Mouse (Mus musculus) midbrain, embryonic 16.5 days (tissue): ENCODE data around the gene Ifrd1. TPM values are rescaled to one million over a fixed set of nuclear protein-coding genes. Genes with fewer than 3 reads are reported as not detected.
A peak's percentile ranks its signal among the peaks of the same experiment; 100 is the strongest.
"Not testable (repeated sequence)": the region's sequence is repeated elsewhere in the genome, so short reads cannot be mapped to it uniquely, and the experiment has no call there.

Experiments used
- ATAC-seq: fragments of 200-750 bp; cut with Nextera tagmentation; 2 replicates; pipeline ENCODE4 v1.8.0; 2017; ENCODE audit warnings: moderate TSS enrichment
- H3K27ac ChIP-seq: fragments of 300-500 bp; sonication (generic); 2 replicates; pipeline ENCODE4 v1.5.1; 2014; ENCODE audit warnings: mild to moderate bottlenecking, low read length, mixed read lengths
- H3K27me3 ChIP-seq: fragments of 300-500 bp; sonication (generic); 2 replicates; pipeline ENCODE4 v1.6.1; 2014; ENCODE audit warnings: low read depth, low read length, mixed read lengths; ENCODE audit not compliant: control insufficient read depth, insufficient read depth
- H3K36me3 ChIP-seq: fragments of 300-500 bp; sonication (generic); 2 replicates; pipeline ENCODE4 v1.6.1; 2014; ENCODE audit warnings: mild to moderate bottlenecking, low read length, moderate library complexity, mixed read lengths; ENCODE audit not compliant: control insufficient read depth, insufficient read depth
- H3K4me1 ChIP-seq: fragments of 300-500 bp; sonication (generic); 2 replicates; pipeline ENCODE4 v1.6.1; 2014; ENCODE audit warnings: mild to moderate bottlenecking, low read length, mixed read lengths; ENCODE audit not compliant: control insufficient read depth, insufficient read depth
- H3K4me2 ChIP-seq: fragments of 300-500 bp; sonication (generic); 2 replicates; pipeline ENCODE4 v1.6.1; 2014; ENCODE audit warnings: mild to moderate bottlenecking, low read length, mixed read lengths
- H3K4me3 ChIP-seq: fragments of 300-500 bp; sonication (generic); 2 replicates; pipeline ENCODE4 v1.5.1; 2014; ENCODE audit warnings: low read depth, mild to moderate bottlenecking, low read length, moderate library complexity, mixed read lengths
- H3K9ac ChIP-seq: fragments of 300-500 bp; sonication (generic); 2 replicates; pipeline ENCODE4 v1.6.1; 2014; ENCODE audit warnings: low read depth, low read length, mixed read lengths
- H3K9me3 ChIP-seq: fragments of 300-500 bp; sonication (generic); replicated peaks from 2 replicates; pipeline ENCODE4 v1.6.1; 2014; ENCODE audit warnings: mild to moderate bottlenecking, low read length, mixed read lengths; ENCODE audit not compliant: control insufficient read depth, poor library complexity, severe bottlenecking
- WGBS: fragments of 180-500 bp; shearing (Covaris S2); extraction: QIAGEN DNeasy Blood & Tissue Kit; methylation state at CpG from one replicate; pipeline ENCODE4 v1.1.7; 2014; 5-methylcytosine and 5-hydroxymethylcytosine counted together
- polyA plus RNA-seq: library from polyadenylated mRNA; unstranded; fragments of >200 nt; fragmentation: Nextera tagmentation; extraction: Ambion mirVana; gene quantifications from 2 replicates; pipeline ENCODE4 v1.2.1, GENCODE M21; 2015

The Ifrd1 gene
- polyA plus RNA-seq, 1 experiment from 2014 or later = 181 TPM

- no peak for ATAC-seq
- H3K9ac ChIP-seq = no peak overlapping the region
- no peak overlapping the region for H3K27ac ChIP-seq
- H3K4me1 ChIP-seq = no peaks in the 10 kb centered on the region
- no peaks in the 10 kb centered on the region for H3K9me3 ChIP-seq
- no peak overlapping the region for H3K4me2 ChIP-seq
- 92% methylated on average over 6 of the region's 6 CpGs for WGBS
- H3K36me3 ChIP-seq = no peaks in the 10 kb centered on the region
- H3K4me3 ChIP-seq = no peak overlapping the region
- no peaks in the 10 kb centered on the region for H3K27me3 ChIP-seq
These were observed 14.7 kb upstream of the Ifrd1 start for GRCm38 (mm10) chr12:40263006-40263405.

GRCm38 (mm10) chr12:40258462-40259000, 10.2 kb upstream of the Ifrd1 start:
- Histone ChIP-seq H3K27me3 (no peaks in the 10 kb centered on the region), H3K27ac (no peak overlapping the region), H3K4me2 (no peak overlapping the region), H3K9ac (no peak overlapping the region), H3K4me3 (no peak overlapping the region), H3K36me3 (no peaks in the 10 kb centered on the region), H3K4me1 (no peaks in the 10 kb centered on the region), H3K9me3 (no peaks in the 10 kb centered on the region)
- WGBS = 87% methylated on average over 6 of the region's 6 CpGs
- no peak for ATAC-seq

DNA sequence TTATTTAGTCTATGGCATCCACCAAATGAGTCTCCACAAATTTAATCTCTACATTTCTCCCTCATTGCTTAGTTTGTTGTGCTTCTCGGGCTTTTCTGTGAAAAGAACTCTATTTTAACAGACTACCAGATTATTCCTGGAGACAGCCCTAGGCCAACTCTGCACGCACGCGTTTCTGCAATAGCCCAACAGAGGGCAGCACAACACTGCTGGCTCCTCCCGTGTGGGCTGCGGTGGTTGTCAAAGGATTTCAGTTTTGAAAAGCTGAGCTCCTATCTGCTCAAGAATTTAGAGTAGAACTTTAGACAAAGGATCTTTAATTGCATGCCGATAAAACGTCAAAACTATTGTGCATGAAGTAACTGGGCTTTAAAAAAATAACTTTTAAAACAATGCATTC, 8.9 kb upstream of the Ifrd1 start:
- no peak overlapping the region for H3K9ac ChIP-seq
- no peaks in the 10 kb centered on the region for H3K27me3 ChIP-seq
- no peaks in the 10 kb centered on the region for H3K4me1 ChIP-seq
- H3K36me3 ChIP-seq = no peaks in the 10 kb centered on the region
- ATAC-seq = peak; percentile 92
- H3K9me3 ChIP-seq = no peaks in the 10 kb centered on the region
- H3K4me3 ChIP-seq = no peak overlapping the region
- 1% methylated on average over 8 of the region's 8 CpGs for WGBS
- H3K27ac ChIP-seq = no peak overlapping the region
- H3K4me2 ChIP-seq = no peak overlapping the region

- Histone ChIP-seq H3K27me3 (no peaks in the 10 kb centered on the region), H3K4me3 (no peak overlapping the region), H3K36me3 (no peaks in the 10 kb centered on the region), H3K4me2 (no peak overlapping the region), H3K27ac (no peak overlapping the region), H3K4me1 (no peaks in the 10 kb centered on the region), H3K9ac (no peak overlapping the region), H3K9me3 (no peaks in the 10 kb centered on the region)
- ATAC-seq = no peak
- 90% methylated on average over 2 of the region's 2 CpGs for WGBS
These were observed 8.2 kb upstream of the Ifrd1 start for GRCm38 (mm10) chr12:40256543-40256942.

DNA sequence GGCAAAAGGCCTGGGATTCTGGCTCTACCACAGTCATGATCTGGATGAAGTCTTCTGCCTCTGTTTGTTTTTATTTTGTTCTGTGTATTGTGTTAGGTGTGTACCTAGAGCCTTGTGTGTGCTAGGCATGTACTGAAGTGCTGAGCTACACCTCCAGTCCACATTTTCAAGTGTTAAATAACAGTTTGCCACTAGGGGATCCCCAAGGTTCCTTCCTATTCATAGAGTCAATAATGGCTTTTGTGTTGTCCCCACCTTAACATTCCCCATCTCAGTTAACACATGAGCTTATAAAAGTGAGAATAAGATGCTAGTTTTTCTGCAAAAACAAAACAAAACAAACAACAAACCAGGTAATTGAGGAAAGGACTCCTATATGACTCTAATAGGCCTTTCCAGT, 7.7 kb upstream of the Ifrd1 start:
- no peaks in the 10 kb centered on the region for H3K36me3 ChIP-seq
- H3K4me3 ChIP-seq = no peak overlapping the region
- H3K27me3 ChIP-seq = no peaks in the 10 kb centered on the region
- no peak overlapping the region for H3K4me2 ChIP-seq
- ATAC-seq = no peak
- no peak overlapping the region for H3K9ac ChIP-seq
- H3K27ac ChIP-seq = no peak overlapping the region
- no peaks in the 10 kb centered on the region for H3K9me3 ChIP-seq
- no peaks in the 10 kb centered on the region for H3K4me1 ChIP-seq

GRCm38 (mm10) chr12:40255310-40255709, 7.0 kb upstream of the Ifrd1 start:
- 89% methylated on average over 4 of the region's 4 CpGs for WGBS
- H3K4me1 ChIP-seq, ATAC-seq, H3K27me3 ChIP-seq, H3K27ac ChIP-seq, H3K4me2 ChIP-seq, H3K9me3 ChIP-seq, H3K9ac ChIP-seq, H3K4me3 ChIP-seq, H3K36me3 ChIP-seq: not testable (repeated sequence)

DNA sequence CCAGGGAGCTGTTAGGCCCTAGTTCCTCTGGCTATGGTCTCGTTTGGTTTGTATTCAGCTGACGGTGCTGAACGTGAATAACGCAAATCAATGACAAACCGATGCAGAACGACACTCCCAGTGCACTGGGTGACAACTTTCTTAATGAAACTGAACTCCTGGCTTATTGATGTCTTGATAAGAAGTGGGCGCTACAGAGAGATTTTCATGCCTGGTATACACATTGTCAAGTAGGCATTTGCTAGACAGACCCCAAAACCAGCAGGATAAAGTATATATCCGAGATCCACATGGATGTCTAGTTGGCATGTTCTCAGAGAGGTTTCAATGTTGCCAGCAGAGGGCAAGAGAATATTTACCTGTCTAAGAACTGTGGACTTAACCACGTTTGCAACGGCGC, 6.4 kb upstream of the Ifrd1 start:
- Histone ChIP-seq H3K27me3 (no peaks in the 10 kb centered on the region), H3K27ac (no peak overlapping the region), H3K4me3 (no peak overlapping the region), H3K9ac (no peak overlapping the region), H3K9me3 (no peaks in the 10 kb centered on the region), H3K36me3 (no peaks in the 10 kb centered on the region), H3K4me1 (no peaks in the 10 kb centered on the region; the same call in 1 of the 2 replicates), H3K4me2 (no peak overlapping the region)
- 84% methylated on average over 11 of the region's 11 CpGs for WGBS
- no peak for ATAC-seq

GRCm38 (mm10) chr12:40253241-40253640, 4.9 kb upstream of the Ifrd1 start:
- no peaks in the 10 kb centered on the region for H3K27me3 ChIP-seq
- H3K36me3 ChIP-seq = no peaks in the 10 kb centered on the region
- H3K9me3 ChIP-seq = no peaks in the 10 kb centered on the region
- no peaks in the 10 kb centered on the region; the same call in 1 of the 2 replicates for H3K4me1 ChIP-seq
- H3K9ac ChIP-seq = no peak overlapping the region
- WGBS = 88% methylated on average over 5 of the region's 5 CpGs
- no peak overlapping the region for H3K4me3 ChIP-seq
- no peak for ATAC-seq
- no peak overlapping the region for H3K4me2 ChIP-seq
- no peak overlapping the region for H3K27ac ChIP-seq

DNA sequence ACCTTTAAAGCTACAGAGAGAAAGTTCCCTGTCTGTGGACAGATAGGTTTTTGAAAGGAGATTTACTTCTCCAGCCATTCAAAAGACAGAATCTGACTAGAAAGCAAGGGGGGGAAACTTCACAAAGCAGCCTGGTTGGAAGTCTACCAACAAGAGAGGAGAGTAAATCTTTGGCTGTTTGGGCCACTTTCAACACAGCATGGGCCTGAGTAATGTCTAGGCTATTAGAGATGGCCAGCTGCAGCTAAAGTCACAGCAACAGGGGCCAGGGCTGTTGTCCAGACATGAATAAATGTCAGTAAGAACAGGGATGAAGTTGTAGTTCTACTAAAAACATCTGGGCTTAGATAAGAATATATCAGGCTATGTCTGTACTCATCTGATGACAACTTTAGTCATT, 2.0 kb upstream of the Ifrd1 start:
- ATAC-seq = no peak
- no peak overlapping the region for H3K27ac ChIP-seq

More for the DNA sequence above, 2.0 kb upstream of the Ifrd1 start:
- H3K9me3 ChIP-seq = no peaks in the 10 kb centered on the region
- H3K9ac ChIP-seq = no peak overlapping the region
- H3K36me3 ChIP-seq = no peaks in the 10 kb centered on the region
- H3K27me3 ChIP-seq = no peaks in the 10 kb centered on the region
- H3K4me2 ChIP-seq = no peak overlapping the region
- no peaks in the 10 kb centered on the region; the same call in 1 of the 2 replicates for H3K4me1 ChIP-seq
- H3K4me3 ChIP-seq = no peak overlapping the region
